Mouse (Mus musculus) gonadal fat pad, adult 2 months (tissue): ENCODE measurements at regions not wholly inside any gene's neighbourhood (a gene's known extent, or its start where the extent isn't known, plus 50 kb on each side); places are given as distances from the start of the nearest gene placed in this dataset.

ENCODE experiments used
- DNase-seq: peaks from one replicate; pipeline ENCODE4 v3.0.0-alpha.2; 2012; ENCODE audit warnings: low read depth

DNA sequence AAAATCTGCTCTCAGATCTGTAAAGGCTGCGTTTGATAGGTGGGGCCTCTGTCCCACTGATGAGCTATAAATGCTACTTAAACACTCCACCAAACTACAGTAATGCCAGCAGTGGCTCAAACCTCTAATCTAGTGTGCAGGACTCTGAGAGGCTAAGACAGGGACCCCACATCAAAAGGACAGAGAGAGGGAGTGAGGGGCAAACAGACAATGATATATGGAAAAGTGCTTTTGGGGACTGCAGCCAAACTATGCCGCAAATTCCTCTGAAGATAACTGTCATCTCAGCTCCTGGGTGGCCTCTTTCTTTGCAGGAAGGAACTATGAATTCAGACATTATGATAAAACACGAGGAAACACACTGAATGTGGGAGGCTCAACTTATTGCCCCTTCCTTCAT, 138.9 kb upstream of the Ddit4l start:
- no peak for DNase-seq

DNA sequence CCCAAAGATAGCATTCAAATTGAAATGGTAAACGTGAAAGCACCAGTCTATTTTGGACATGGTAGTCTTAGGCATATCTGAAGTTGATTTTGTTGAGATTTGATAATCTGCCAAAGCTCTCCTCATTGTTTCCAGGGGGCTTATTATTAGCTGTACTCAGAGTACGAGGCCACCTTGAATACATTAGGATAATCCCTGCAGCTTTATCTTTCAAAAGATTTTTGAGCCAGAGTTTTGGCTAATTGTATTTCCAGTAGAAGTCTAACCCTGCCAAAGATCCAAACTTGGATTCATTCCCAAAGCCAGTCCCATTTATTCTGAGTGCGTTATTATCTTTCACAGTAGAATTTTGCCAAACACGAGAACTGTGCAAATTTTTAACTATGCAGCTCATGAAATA, 138.4 kb upstream of the Ddit4l start:
- no peak for DNase-seq

- no peak for DNase-seq
Measured at GRCm38 (mm10) chr3:137489592-137489991, 131.8 kb upstream of the Ddit4l start.

DNA sequence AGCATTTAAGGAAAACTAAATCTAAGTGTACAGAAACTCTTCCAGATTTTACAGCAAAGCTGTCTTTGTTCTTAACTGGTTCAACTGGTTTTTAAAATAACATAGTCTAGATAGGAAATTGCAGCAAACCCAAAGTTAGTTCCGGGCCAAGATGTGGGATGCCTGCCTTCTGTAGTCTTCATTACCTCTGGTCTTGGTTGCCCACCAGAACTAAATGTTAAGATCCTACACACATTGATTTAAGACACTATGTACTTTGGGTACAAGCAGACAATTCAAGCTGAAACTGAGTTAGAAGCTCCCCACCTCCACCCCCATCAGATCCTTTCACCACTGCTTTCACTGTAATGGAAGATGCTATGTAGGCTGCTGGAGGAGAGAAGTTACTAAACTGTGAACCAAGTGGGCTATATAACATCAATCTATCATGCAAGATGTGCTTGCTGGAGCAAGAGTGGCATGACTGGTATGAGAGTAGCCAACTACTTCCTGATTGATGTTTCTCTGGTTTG, 129.8 kb upstream of the Ddit4l start:
- DNase-seq: peak; percentile 27

- DNase-seq: no peak
Measured at GRCm38 (mm10) chr3:137498343-137498742, 123.1 kb upstream of the Ddit4l start.

DNA sequence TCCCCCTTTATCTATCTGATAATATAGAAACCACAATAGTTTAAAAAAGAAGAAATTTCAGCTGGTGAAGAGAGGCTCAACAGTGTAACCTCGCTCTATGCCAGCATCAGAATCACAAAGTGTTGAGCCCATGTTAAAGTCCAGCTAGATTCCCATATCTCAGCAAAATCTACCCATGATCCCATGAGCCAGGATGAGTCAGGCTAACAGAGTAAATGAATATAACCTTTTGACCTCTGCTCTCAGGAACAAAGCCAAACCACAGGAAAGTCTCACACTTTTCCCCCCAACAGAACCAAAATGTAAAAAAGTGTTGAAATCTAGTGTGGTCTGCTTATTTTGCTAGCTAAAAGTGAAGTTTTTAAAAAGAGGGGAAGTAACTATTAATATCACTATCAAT, 110.1 kb upstream of the Ddit4l start:
- no peak for DNase-seq

GRCm38 (mm10) chr3:137512411-137512810, 109.0 kb upstream of the Ddit4l start:
- DNase-seq: no peak

DNA sequence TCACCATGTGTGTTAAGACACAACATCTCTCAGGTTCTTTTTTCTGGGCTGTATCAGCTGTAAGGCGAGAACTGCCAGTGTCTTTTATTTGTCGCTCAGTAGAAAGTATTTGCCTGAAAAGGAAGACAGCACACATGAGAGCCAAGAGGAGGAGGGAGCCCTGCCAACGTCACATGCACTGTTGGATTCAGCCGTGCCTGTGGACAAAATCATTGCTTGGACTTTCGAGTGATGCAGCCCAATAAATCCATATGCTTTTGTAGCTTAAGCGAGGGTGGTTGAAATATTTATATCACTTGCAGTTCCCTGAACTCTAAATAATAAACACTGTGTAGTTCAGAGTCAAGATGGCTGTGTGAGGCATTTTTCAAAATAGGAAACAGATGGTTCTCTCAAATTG, 108.4 kb upstream of the Ddit4l start:
- DNase-seq: no peak

DNA sequence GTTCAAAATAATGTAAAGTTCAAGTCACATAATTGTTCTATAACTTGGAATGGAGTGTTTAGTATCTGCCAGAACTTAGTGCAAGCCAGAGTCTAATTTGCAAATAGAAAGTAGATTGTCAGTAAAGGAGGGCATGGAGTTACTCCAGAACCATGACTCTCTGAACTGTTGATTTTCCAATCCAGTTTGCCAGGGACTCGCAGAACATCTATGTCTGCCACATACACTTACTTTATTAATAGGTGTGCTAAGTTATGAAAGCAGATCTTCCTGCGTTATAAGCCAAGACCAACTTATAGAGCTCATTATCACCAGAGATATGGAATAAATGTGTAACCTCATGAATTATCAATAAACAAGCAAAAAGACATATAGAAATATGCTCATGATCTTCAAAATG, 107.2 kb upstream of the Ddit4l start:
- DNase-seq: no peak

- DNase-seq: no peak
Measured at GRCm38 (mm10) chr3:137517433-137517832, 104.0 kb upstream of the Ddit4l start.

GRCm38 (mm10) chr3:137520191-137520590, 101.2 kb upstream of the Ddit4l start:
- DNase-seq: peak; percentile 49

- no peak for DNase-seq
Measured at GRCm38 (mm10) chr3:137525606-137526575, 95.5 kb upstream of the Ddit4l start.

DNA sequence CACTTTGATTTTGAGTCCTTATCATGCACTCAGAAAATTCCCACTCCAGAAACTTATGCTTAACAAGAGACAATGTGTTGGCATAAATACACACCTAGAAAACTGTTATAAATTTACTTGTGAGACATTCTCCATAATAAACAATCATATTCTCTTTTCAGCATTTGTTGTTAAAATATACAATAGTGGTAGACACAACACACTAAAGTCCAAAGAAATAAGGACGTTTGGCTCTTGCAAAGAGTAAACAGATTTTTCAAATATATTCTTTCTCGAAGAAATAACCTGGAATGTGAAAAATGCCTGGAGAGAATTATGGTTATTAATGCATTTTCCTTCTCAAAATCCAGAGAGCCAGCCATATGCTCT, 91.8 kb upstream of the Ddit4l start:
- DNase-seq: no peak

DNA sequence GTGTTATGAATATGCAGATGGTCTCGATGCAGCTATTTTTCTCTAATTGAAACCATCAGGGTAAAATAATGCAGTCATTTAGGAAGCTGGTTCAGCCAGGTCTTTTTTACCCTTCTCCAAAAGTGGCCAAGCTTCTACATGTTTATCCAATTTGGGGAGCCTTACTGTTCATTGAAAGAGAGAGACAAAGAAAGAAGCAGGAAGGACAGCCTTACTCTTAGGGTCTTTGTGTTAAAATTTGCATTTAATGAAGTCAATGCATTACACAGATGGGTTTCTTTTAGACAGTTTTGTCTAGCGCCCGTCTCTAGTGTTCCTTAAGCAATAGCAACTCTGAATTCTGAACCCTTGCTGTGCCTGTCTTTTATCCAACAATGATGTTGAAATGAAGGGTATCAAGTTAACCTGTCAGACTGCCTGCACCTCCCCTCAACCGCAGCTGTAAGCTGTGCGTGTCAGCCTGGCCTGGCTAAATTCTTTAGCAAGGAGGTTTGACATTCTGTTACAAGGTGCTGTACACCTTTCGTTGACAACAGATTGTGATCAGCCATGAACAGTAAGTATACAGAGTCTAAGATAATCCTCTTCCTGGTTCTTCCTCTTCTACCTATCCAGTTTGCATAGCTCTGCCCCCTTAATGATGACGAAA, 91.3 kb upstream of the Ddit4l start:
- no peak for DNase-seq

GRCm38 (mm10) chr3:137541666-137542065, 79.7 kb upstream of the Ddit4l start:
- DNase-seq: no peak

GRCm38 (mm10) chr3:137542343-137542742, 79.1 kb upstream of the Ddit4l start:
- no peak for DNase-seq

GRCm38 (mm10) chr3:137547414-137547877, 74.0 kb upstream of the Ddit4l start:
- no peak for DNase-seq

DNA sequence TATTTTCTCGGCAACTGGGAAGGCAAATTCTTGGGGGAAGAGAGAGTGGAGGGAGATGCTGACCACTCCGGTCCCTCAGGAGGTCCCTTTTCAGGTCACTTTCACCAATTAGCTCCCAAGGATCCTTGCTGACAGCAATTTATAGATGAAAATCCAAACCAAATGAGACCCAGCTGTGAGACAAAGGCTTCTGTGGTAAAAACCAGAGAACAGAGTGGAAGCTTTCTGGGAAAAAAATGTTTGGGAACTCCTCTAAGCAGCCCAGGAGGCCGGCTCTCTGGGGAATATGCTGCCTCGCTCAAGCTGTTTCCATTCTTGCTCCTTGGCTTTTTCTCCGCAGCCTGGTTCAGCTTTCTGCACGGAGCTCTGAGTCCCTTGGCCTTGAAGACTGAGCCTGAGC, 73.5 kb upstream of the Ddit4l start:
- DNase-seq: no peak

- DNase-seq: peak; percentile 51
Measured at GRCm38 (mm10) chr3:137550708-137551107, 70.7 kb upstream of the Ddit4l start.

GRCm38 (mm10) chr3:137552472-137553336, 68.7 kb upstream of the Ddit4l start:
- no peak for DNase-seq

- no peak for DNase-seq
Measured at GRCm38 (mm10) chr3:137560851-137561449, 60.5 kb upstream of the Ddit4l start.
